Mouse (Mus musculus) spleen, adult 2 months (tissue): ENCODE results near the gene Adgra3. TPM values are rescaled to one million over a fixed set of nuclear protein-coding genes. Genes with fewer than 3 reads are reported as not detected.

Source experiments
- DNase-seq, 2 experiments: peaks; one replicate each; pipeline versions ENCODE4 v3.0.0 to v3.0.0-alpha.2; 2012 to 2021; ENCODE audit warnings: low spot score in 2 of 2, low read depth in 1 of 2
- H3K27ac ChIP-seq: fragments of 200-500 bp; 2 replicates; pipeline ENCODE4 v1.5.1; 2012; ENCODE audit warnings: low read length, inconsistent platforms; ENCODE audit not compliant: insufficient read depth
- H3K27me3 ChIP-seq: fragments of 200-500 bp; 2 replicates; pipeline ENCODE4 v1.6.1; 2012; ENCODE audit warnings: mild to moderate bottlenecking, moderate library complexity, low read length, inconsistent platforms; ENCODE audit not compliant: control insufficient read depth, insufficient read depth
- H3K36me3 ChIP-seq: fragments of 200-500 bp; 2 replicates; pipeline ENCODE4 v1.6.1; 2012; ENCODE audit warnings: mild to moderate bottlenecking, low read length, inconsistent platforms; ENCODE audit not compliant: control insufficient read depth, insufficient read depth
- H3K4me1 ChIP-seq: fragments of 200-500 bp; 2 replicates; pipeline ENCODE4 v1.6.1; 2011; ENCODE audit warnings: inconsistent platforms; ENCODE audit not compliant: control insufficient read depth, insufficient read depth, insufficient read length
- H3K4me3 ChIP-seq: fragments of 200-500 bp; 2 replicates; pipeline ENCODE4 v1.5.1; 2011; ENCODE audit warnings: mild to moderate bottlenecking, inconsistent platforms; ENCODE audit not compliant: insufficient read depth, insufficient read length; ENCODE audit errors: extremely low read depth
- CTCF ChIP-seq: fragments of 200-500 bp; IDR thresholded peaks from 2 replicates; pipeline ENCODE4 v1.5.1; 2011; ENCODE audit warnings: mild to moderate bottlenecking, inconsistent platforms; ENCODE audit not compliant: insufficient read depth, insufficient read length, insufficient replicate concordance; ENCODE audit errors: extremely low read depth
- POLR2A ChIP-seq: fragments of 200-500 bp; IDR thresholded peaks from 2 replicates; pipeline ENCODE4 v1.6.1; 2011; ENCODE audit warnings: low read depth, low read length, inconsistent platforms
- WGBS: fragments of 180-500 bp; shearing (Covaris S2); methylation state at CpG from one replicate; pipeline ENCODE4 v1.1.7; 2018; 5-methylcytosine and 5-hydroxymethylcytosine counted together
- polyA plus RNA-seq: library from polyadenylated mRNA; depleted of rRNA; stranded (reverse); fragments of >200 nt; gene quantifications from 2 replicates; pipeline ENCODE4 v1.2.3, GENCODE M21; 2012

The Adgra3 gene
- polyA plus RNA-seq, 1 experiment: 9.2 TPM

- TF ChIP-seq POLR2A: no peak
- no peak for TF ChIP-seq CTCF
- Histone ChIP-seq H3K4me1 (no peaks in the 10 kb centered on the region), H3K4me3 (no peak overlapping the region), H3K27ac (no peak overlapping the region), H3K27me3 (no peaks in the 10 kb centered on the region), H3K36me3 (no peaks in the 10 kb centered on the region)
- DNase-seq: no peak
- WGBS: 74% methylated on average over 1 of the region's 1 CpGs
These were observed 122.5 kb downstream of the Adgra3 start for GRCm38 (mm10) chr5:49936354-49936753.

DNA sequence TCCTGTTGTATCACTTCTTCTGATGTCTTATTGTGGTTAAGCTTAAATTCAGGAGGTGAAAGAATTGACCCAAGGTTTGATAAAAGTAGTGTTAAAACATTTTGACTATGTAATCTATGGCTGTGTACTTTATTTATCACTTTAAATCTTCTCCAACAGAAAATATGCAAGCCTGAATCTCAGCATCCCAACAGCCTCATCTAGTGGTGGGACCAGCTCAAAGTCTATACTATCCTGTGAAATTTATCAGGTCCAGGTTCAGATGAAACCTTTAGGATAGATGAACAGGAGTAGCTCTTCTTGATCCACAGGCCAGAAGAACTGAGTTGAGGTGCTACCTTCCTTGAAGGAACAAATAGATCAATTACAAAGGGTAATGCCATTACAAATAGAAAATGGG, 134.1 kb downstream of the Adgra3 start:
- H3K27me3 ChIP-seq: no peaks in the 10 kb centered on the region
- no peak for DNase-seq
- H3K27ac ChIP-seq: no peak overlapping the region
- no peaks in the 10 kb centered on the region for H3K36me3 ChIP-seq
- TF ChIP-seq CTCF (no peak), POLR2A (no peak)
- H3K4me1 ChIP-seq: no peaks in the 10 kb centered on the region
- H3K4me3 ChIP-seq: no peak overlapping the region

DNA sequence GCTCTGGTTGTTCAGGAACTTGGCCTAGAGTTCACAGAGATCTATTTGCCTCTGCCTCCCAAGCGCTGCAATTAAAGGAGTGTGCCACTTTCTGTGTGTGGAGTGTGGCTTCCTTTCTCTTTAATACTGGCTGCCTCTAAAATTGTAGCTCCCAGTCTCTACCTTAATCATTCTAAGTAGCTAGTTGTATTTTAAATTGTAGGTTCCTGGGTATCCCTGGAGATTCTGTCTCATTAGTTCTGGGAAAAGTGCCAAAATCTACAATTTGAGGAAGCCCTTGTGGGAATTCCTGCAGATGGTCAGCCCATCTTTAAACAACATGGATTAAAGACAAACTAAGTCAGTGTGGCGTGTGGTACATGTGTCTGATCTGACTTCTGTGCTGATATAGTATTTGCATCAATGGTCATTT, 143.1 kb downstream of the Adgra3 start:
- Histone ChIP-seq H3K4me3 (no peak overlapping the region), H3K27me3 (no peaks in the 10 kb centered on the region), H3K4me1 (no peaks in the 10 kb centered on the region), H3K36me3 (no peaks in the 10 kb centered on the region), H3K27ac (no peak overlapping the region)
- TF ChIP-seq POLR2A (no peak), CTCF (no peak)
- no peak for DNase-seq
- 77% methylated on average over 2 of the region's 2 CpGs for WGBS
